Mouse (Mus musculus) kidney, postnatal 36 days (tissue): Measurements from ENCODE around the gene Bpi.
A peak's percentile ranks its signal among the peaks of the same experiment; 100 is the strongest.

ENCODE experiments used
- DNase-seq, 2 experiments: peaks; one replicate each; pipeline ENCODE4 v3.0.0; 2021 to 2022; ENCODE audit warnings: mixed read lengths in 2 of 2

Gene Bpi

GRCm38 (mm10) chr2:158295700-158296099 is 37.8 kb downstream of the Bpi start:
- no peak for DNase-seq

GRCm38 (mm10) chr2:158299203-158299602 is 41.3 kb downstream of the Bpi start:
- no peak for DNase-seq

GRCm38 (mm10) chr2:158299731-158300130 is 41.8 kb downstream of the Bpi start:
- no peak for DNase-seq

GRCm38 (mm10) chr2:158302807-158303206 is 44.9 kb downstream of the Bpi start:
- peak; percentile 14 to 20 for DNase-seq

- peak; percentile 61 to 68 for DNase-seq
Observed at GRCm38 (mm10) chr2:158305948-158306695, 48.2 kb downstream of the Bpi start, which contains the start of gene Lbp. Gene Lbp, plus strand, starts transcription at chr2:158306493.

GRCm38 (mm10) chr2:158306696-158307049 is 48.8 kb downstream of the Bpi start:
- no peak for DNase-seq

- no peak for DNase-seq
Observed at GRCm38 (mm10) chr2:158308276-158308675, 50.4 kb downstream of the Bpi start.

GRCm38 (mm10) chr2:158313089-158313488 is 55.2 kb downstream of the Bpi start:
- peak in 1 of 2 experiments; percentile 25 for DNase-seq

- peak; percentile 9 to 57 for DNase-seq
Observed at GRCm38 (mm10) chr2:158316371-158316770, 58.5 kb downstream of the Bpi start.

GRCm38 (mm10) chr2:158317026-158317425 is 59.1 kb downstream of the Bpi start:
- DNase-seq: peak; percentile 37 to 73

GRCm38 (mm10) chr2:158321596-158321995 is 63.7 kb downstream of the Bpi start:
- no peak for DNase-seq

- no peak for DNase-seq
Observed at GRCm38 (mm10) chr2:158322845-158323244, 65.0 kb downstream of the Bpi start.

GRCm38 (mm10) chr2:158324531-158325190 is 66.8 kb downstream of the Bpi start:
- peak; percentile 25 to 40 for DNase-seq

GRCm38 (mm10) chr2:158325609-158326008 is 67.7 kb downstream of the Bpi start:
- DNase-seq: no peak
